Comparison of ENCODE assay signal across 8 mouse cellular contexts in the genomic region with DNA sequence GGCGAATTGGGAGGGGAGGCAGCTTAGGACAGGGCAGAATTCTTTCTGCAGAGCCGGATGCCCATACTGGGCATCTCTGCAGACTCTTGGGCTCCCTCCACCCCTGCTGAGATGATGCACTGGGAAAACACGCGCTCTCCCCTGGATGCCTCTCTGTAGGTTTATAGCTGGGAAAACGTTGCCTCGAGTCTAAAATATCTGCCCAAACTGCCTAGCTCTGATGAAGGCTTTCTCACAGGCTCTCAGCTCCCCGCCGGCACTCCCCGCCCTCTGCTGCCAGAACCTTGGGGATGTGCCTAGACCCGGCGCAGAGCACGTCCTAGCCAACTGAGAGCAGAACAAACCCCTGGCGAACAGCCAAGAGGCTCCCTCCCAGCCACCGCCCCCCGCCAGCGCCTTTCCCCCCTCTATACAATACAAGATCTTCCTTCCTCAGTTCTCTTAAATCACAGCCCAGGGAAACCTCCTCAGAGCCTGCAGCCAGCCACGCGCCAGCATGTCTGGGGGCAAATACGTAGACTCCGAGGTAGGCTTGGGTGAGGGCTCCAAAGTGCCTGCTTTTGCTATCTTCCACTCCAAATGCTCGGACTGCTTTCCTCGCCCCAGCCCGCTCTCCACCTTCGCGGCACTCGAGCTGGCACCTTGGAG. TPM values are rescaled to one million over a fixed set of nuclear protein-coding genes. Genes with fewer than 3 reads are reported as not detected.
A peak's percentile ranks its signal among the peaks of the same experiment; 100 is the strongest.
DNase-seq lines count a peak whose midpoint lies in the region; ATAC-seq and TF ChIP-seq lines count a peak whose summit lies in the region.

A gene (plus strand): TSS at position 382 of the 648 bp plus-strand sequence.

- WGBS in forebrain, postnatal 0 days: 2% methylated on average over 26 of the region's 26 CpGs
- WGBS in liver, embryonic 15.5 days (ENCODE audit: insufficient replicate concordance): under 1% methylated on average over 26 of the region's 26 CpGs
- WGBS in neural tube, embryonic 12.5 days: under 1% methylated on average over 26 of the region's 26 CpGs

- no peaks in the 10 kb centered on the region for H3K9me3 ChIP-seq in E14TG2a.4 (ENCODE audit: low read length)
- no peaks in the 10 kb centered on the region for H3K9me3 ChIP-seq in forebrain, postnatal 0 days (ENCODE audit: low read length)
- H3K9me3 ChIP-seq in liver, embryonic 15.5 days (replicated peaks): no peaks in the 10 kb centered on the region
- H3K9me3 ChIP-seq in neural tube, embryonic 12.5 days: no peaks in the 10 kb centered on the region

- peak within 1 kb of the TSS; percentile 77 for H3K4me2 ChIP-seq in forebrain, postnatal 0 days (ENCODE audit: low read depth)
- peak within 1 kb of the TSS; percentile 66 for H3K4me2 ChIP-seq in liver, embryonic 15.5 days
- H3K4me2 ChIP-seq in neural tube, embryonic 12.5 days (replicated peaks): peak within 1 kb of the TSS; percentile 87

- no peaks in the 10 kb centered on the region for H3K36me3 ChIP-seq in E14TG2a.4 (ENCODE audit: insufficient read depth, low read length)
- no peaks in the 10 kb centered on the region for H3K36me3 ChIP-seq in forebrain, postnatal 0 days (ENCODE audit: insufficient read depth)
- no peaks in the 10 kb centered on the region for H3K36me3 ChIP-seq in liver, embryonic 15.5 days (replicated peaks)
- H3K36me3 ChIP-seq in neural tube, embryonic 12.5 days: no peaks in the 10 kb centered on the region

- H3K4me3 ChIP-seq in E14TG2a.4 (replicated peaks; ENCODE audit: low read length): peak within 1 kb of the TSS; percentile 70
- H3K4me3 ChIP-seq in forebrain, postnatal 0 days (ENCODE audit: low read depth, low read length): peak within 1 kb of the TSS; percentile 48
- H3K4me3 ChIP-seq in liver, embryonic 15.5 days (replicated peaks): peak within 1 kb of the TSS; percentile 39
- H3K4me3 ChIP-seq in neural tube, embryonic 12.5 days: peak within 1 kb of the TSS; percentile 39

- peak; percentile 84 for ATAC-seq in forebrain, postnatal 0 days
- ATAC-seq in liver, embryonic 15.5 days (ENCODE audit: insufficient read depth): no peak
- ATAC-seq in neural tube, embryonic 12.5 days (ENCODE audit: low FRiP score, low read depth): peak; percentile 83

- H3K9ac ChIP-seq in forebrain, postnatal 0 days: peak within 1 kb of the TSS; percentile 54
- H3K9ac ChIP-seq in liver, embryonic 15.5 days: no peak within 1 kb of the TSS
- H3K9ac ChIP-seq in neural tube, embryonic 12.5 days: peak within 1 kb of the TSS; percentile 44; the same call in 1 of the 2 replicates

- intact Hi-C loops in heart, postnatal 14 days (cut with DNase I): loop anchor here (1.0 to 5.0 kb wide), 5 partner anchors 25 to 191 kb away; a partner anchor contains a TSS

- peaks cover 50% of the 10 kb centered on the region for H3K27me3 ChIP-seq in E14TG2a.4 (ENCODE audit: insufficient read depth, low read length)
- peaks cover 10% of the 10 kb centered on the region; the same call in 1 of the 2 replicates for H3K27me3 ChIP-seq in forebrain, postnatal 0 days (ENCODE audit: insufficient read depth, low read length)
- peaks cover 42% of the 10 kb centered on the region for H3K27me3 ChIP-seq in liver, embryonic 15.5 days
- H3K27me3 ChIP-seq in neural tube, embryonic 12.5 days (replicated peaks): peaks cover 11% of the 10 kb centered on the region

- peaks cover 21% of the 10 kb centered on the region for H3K4me1 ChIP-seq in E14TG2a.4 (replicated peaks; ENCODE audit: low read depth, low read length)
- H3K4me1 ChIP-seq in forebrain, postnatal 0 days (ENCODE audit: insufficient read depth): peaks cover 7% of the 10 kb centered on the region; the same call in 1 of the 2 replicates
- peaks cover 4% of the 10 kb centered on the region; the same call in 1 of the 2 replicates for H3K4me1 ChIP-seq in liver, embryonic 15.5 days (replicated peaks)
- H3K4me1 ChIP-seq in neural tube, embryonic 12.5 days: peaks cover 17% of the 10 kb centered on the region

- DNase-seq in cerebellum, adult 18-20 months: peak; percentile 8 to 42
- peak; percentile 72 for DNase-seq in forebrain, postnatal 0 days
- DNase-seq in heart, postnatal 14 days: peak; percentile 81 to 88
- DNase-seq in layer of hippocampus, adult 11-12 months (ENCODE audit: low spot score): peak; percentile 56
- DNase-seq in urinary bladder, postnatal 25 days (ENCODE audit: low spot score): peak; percentile 72

- no peak for TF ChIP-seq CTCF in E14TG2a.4 (conservative IDR thresholded peaks at IDR 0.05; ENCODE audit: low read length)
- no peak for TF ChIP-seq CTCF in forebrain, postnatal 0 days (IDR thresholded peaks at IDR 0.05; ENCODE audit: low read depth)

- H3K27ac ChIP-seq in forebrain, postnatal 0 days (ENCODE audit: low read depth, low read length): peak within 1 kb of the TSS; percentile 17; the same call in 1 of the 2 replicates
- H3K27ac ChIP-seq in liver, embryonic 15.5 days (replicated peaks): no peak within 1 kb of the TSS
- H3K27ac ChIP-seq in neural tube, embryonic 12.5 days: no peak within 1 kb of the TSS

RNA-seq across cellular contexts. Expression of the gene that starts here (rescaled TPM):
- total RNA-seq in forebrain, postnatal 0 days (2014; rRNA removed): 42.4 and 47.0 TPM in 2 replicates
- 32.8 and 38.4 TPM in 2 replicates for polyA plus RNA-seq in forebrain, postnatal 0 days (2015; fragmentation: Nextera tagmentation; extraction: Ambion mirVana)
- 100 to 1,000 TPM; 415 to 448 TPM for total RNA-seq in heart, postnatal 14 days (2021)
- polyA plus RNA-seq in liver, embryonic 15.5 days (2015; fragmentation: Nextera tagmentation; extraction: Ambion mirVana): 5.7 and 6.1 TPM in 2 replicates
- polyA plus RNA-seq in neural tube, embryonic 12.5 days (2016; fragmentation: Nextera tagmentation; extraction: Ambion mirVana): 24.2 and 25.9 TPM in 2 replicates

Comparison
In these comparisons a context has a peak if more than half of its experiments do, and no peak if none do; other contexts are left out.
1. DNase-seq: peak in every context shown above with its lines; median percentile 84 in heart, postnatal 14 days; 72 in forebrain, postnatal 0 days; 72 in urinary bladder, postnatal 25 days; 56 in layer of hippocampus, adult 11-12 months; 25 in cerebellum, adult 18-20 months.